Mouse (Mus musculus) thymus, postnatal 25 days (tissue): ENCODE data around the gene Tmem234.

Experiments used
- DNase-seq: peaks from one replicate; pipeline ENCODE4 v3.0.0; 2022

Gene Tmem234

DNA sequence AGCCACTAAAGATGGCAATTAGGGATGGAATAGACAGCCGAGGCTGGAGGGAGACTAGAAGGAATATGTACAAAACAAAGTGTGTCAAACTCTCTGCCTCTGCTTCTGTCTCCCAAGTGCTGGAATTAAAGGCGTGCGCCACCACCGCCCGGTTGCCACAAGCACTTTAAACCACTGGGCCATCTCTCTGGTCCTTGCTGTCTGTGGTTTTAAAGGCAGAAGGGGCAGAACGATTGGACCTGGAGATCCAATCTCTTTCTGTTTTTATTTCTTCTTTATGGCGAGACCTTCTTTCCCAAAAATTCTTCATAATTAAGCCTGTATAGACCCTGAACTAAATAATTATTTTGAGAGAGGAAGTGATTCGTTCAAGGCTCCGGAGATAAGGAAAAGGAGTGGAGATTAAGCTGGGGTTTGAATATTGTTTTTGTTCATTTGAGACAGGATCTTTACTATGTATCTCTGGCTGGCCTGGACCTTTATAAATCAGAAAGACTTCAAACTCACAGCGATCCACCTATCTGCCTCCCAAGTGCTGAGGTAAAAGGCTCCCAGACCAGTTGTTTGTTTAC, 72.5 kb downstream of the Tmem234 start:
- no peak for DNase-seq
